Mouse (Mus musculus): Measurements from ENCODE around the gene Fip1l1.

- TF ChIP-seq E2F4 (IDR thresholded peaks at IDR 0.05; ENCODE audit: borderline replicate concordance, low read depth, low read length) (no peak), HCFC1 (IDR thresholded peaks at IDR 0.05; ENCODE audit: low read depth, low read length) (no peak), ZKSCAN1 (IDR thresholded peaks at IDR 0.05; ENCODE audit: low read depth, low read length) (no peak), CTCF (IDR thresholded peaks at IDR 0.05 in 2 of 3, conservative IDR thresholded peaks at IDR 0.05 in 1 of 3; ENCODE audit: control insufficient read depth in 1 of 3, insufficient read depth in 1 of 3, low read depth in 2 of 3, low read length in 3 of 3, poor library complexity in 1 of 3, severe bottlenecking in 1 of 3) (no peak), ZC3H11A (IDR thresholded peaks at IDR 0.05; ENCODE audit: low read depth, low read length) (no peak), POLR2AphosphoS2 (IDR thresholded peaks at IDR 0.05; ENCODE audit: low read length) (no peak), ZMIZ1 (IDR thresholded peaks at IDR 0.05; ENCODE audit: low read depth, low read length) (no peak), CHD2 (IDR thresholded peaks at IDR 0.05; ENCODE audit: low read length) (no peak), USF2 (IDR thresholded peaks at IDR 0.05; ENCODE audit: borderline replicate concordance in 1 of 2, insufficient read depth in 1 of 2, low read depth in 1 of 2, low read length in 2 of 2) (no peak)
Observed at GRCm38 (mm10) chr5:74601171-74601570, 65.9 kb downstream of the Fip1l1 start.

Measured in MEL (cell line).